Mouse (Mus musculus) lung, embryonic 15.5 days (tissue): ENCODE measurements around the gene Gm17078. TPM values are rescaled to one million over a fixed set of nuclear protein-coding genes. Genes with fewer than 3 reads are reported as not detected.
"Not testable (repeated sequence)": the region's sequence is repeated elsewhere in the genome, so short reads cannot be mapped to it uniquely, and the experiment has no call there.

Experiments used
- ATAC-seq: fragments of 200-750 bp; cut with Nextera tagmentation; 2 replicates; pipeline ENCODE4 v1.8.0; 2017; ENCODE audit warnings: moderate number of reproducible peaks, borderline replicate concordance; ENCODE audit not compliant: low FRiP score, low TSS enrichment; ENCODE audit errors: extremely low read depth
- H3K27ac ChIP-seq: fragments of 300-500 bp; sonication (generic); 2 replicates; pipeline ENCODE4 v1.5.1; 2015; ENCODE audit warnings: moderate library complexity, mild to moderate bottlenecking, inconsistent platforms
- H3K27me3 ChIP-seq: fragments of 300-500 bp; sonication (generic); 2 replicates; pipeline ENCODE4 v1.6.1; 2015; ENCODE audit warnings: inconsistent platforms
- H3K36me3 ChIP-seq: fragments of 300-500 bp; sonication (generic); 2 replicates; pipeline ENCODE4 v1.6.1; 2015; ENCODE audit warnings: inconsistent platforms
- H3K4me1 ChIP-seq: fragments of 300-500 bp; sonication (generic); 2 replicates; pipeline ENCODE4 v1.6.1; 2015; ENCODE audit warnings: inconsistent platforms
- H3K4me2 ChIP-seq: fragments of 300-500 bp; sonication (generic); 2 replicates; pipeline ENCODE4 v1.6.1; 2015; ENCODE audit warnings: inconsistent platforms, mild to moderate bottlenecking, moderate library complexity
- H3K4me3 ChIP-seq: fragments of 300-500 bp; sonication (generic); 2 replicates; pipeline ENCODE4 v1.5.1; 2015; ENCODE audit warnings: mild to moderate bottlenecking, inconsistent platforms
- H3K9ac ChIP-seq: fragments of 300-500 bp; sonication (generic); 2 replicates; pipeline ENCODE4 v1.6.1; 2015; ENCODE audit warnings: inconsistent platforms
- H3K9me3 ChIP-seq: fragments of 300-500 bp; sonication (generic); 2 replicates; pipeline ENCODE4 v1.6.1; 2016; ENCODE audit warnings: inconsistent platforms
- WGBS: fragments of 180-500 bp; shearing (Covaris S2); methylation state at CpG from one replicate; pipeline ENCODE4 v1.1.7; 2015; 5-methylcytosine and 5-hydroxymethylcytosine counted together
- polyA plus RNA-seq: library from polyadenylated mRNA; unstranded; fragments of >200 nt; fragmentation: Nextera tagmentation; extraction: Ambion mirVana; gene quantifications from 2 replicates; pipeline ENCODE4 v1.2.1, GENCODE M21; 2015

Gene Gm17078
- not detected in 2 replicates for polyA plus RNA-seq

GRCm38 (mm10) chr14:51611210-51611609, at the start of gene Gm17078:
Gene Gm17078 (minus strand): TSS chr14:51611310.
- Histone ChIP-seq H3K36me3 (no peaks in the 10 kb centered on the region), H3K9me3 (no peaks in the 10 kb centered on the region), H3K4me3 (no peak within 1 kb of the TSS), H3K27me3 (no peaks in the 10 kb centered on the region), H3K4me2 (no peak within 1 kb of the TSS), H3K27ac (no peak within 1 kb of the TSS), H3K9ac (no peak within 1 kb of the TSS), H3K4me1 (no peaks in the 10 kb centered on the region)
- WGBS: 84% methylated on average over 1 of the region's 1 CpGs
- no peak for ATAC-seq

- not testable (repeated sequence) for H3K9me3 ChIP-seq, H3K4me3 ChIP-seq, H3K9ac ChIP-seq, H3K36me3 ChIP-seq, H3K27ac ChIP-seq, H3K4me1 ChIP-seq, ATAC-seq, H3K4me2 ChIP-seq, H3K27me3 ChIP-seq
- 50% methylated on average over 1 of the region's 1 CpGs for WGBS
Measured at GRCm38 (mm10) chr14:51635566-51635965, 24.5 kb upstream of the Gm17078 start, which contains the start of gene Gm4181. Gene Gm4181 (minus strand): TSS chr14:51635666.

- not testable (repeated sequence) for H3K4me1 ChIP-seq, H3K4me3 ChIP-seq, H3K9ac ChIP-seq, H3K4me2 ChIP-seq, H3K27me3 ChIP-seq, H3K36me3 ChIP-seq, H3K9me3 ChIP-seq, ATAC-seq, H3K27ac ChIP-seq
- 95% methylated on average over 1 of the region's 1 CpGs for WGBS
Measured at GRCm38 (mm10) chr14:51632426-51632825, 21.3 kb upstream of the Gm17078 start.

GRCm38 (mm10) chr14:51592039-51592438, 19.1 kb downstream of the Gm17078 start, which contains the start of gene Gm17174:
Gene Gm17174 (minus strand): TSS chr14:51592139.
- not testable (repeated sequence) for H3K9ac ChIP-seq, H3K4me3 ChIP-seq, H3K9me3 ChIP-seq, H3K27ac ChIP-seq, H3K4me1 ChIP-seq, H3K4me2 ChIP-seq, ATAC-seq, H3K36me3 ChIP-seq, H3K27me3 ChIP-seq
- WGBS: 90% methylated on average over 4 of the region's 4 CpGs

GRCm38 (mm10) chr14:51573963-51574362, 37.1 kb downstream of the Gm17078 start, which contains the start of gene Gm17175:
Gene Gm17175 (minus strand): TSS chr14:51574063.
- H3K4me1 ChIP-seq, H3K9me3 ChIP-seq, H3K4me2 ChIP-seq, H3K27me3 ChIP-seq, H3K4me3 ChIP-seq, ATAC-seq, H3K27ac ChIP-seq, H3K9ac ChIP-seq, H3K36me3 ChIP-seq: not testable (repeated sequence)
- WGBS: 85% methylated on average over 2 of the region's 2 CpGs

Other genes starting within 250 kb of the Gm17078 start
- gene Gm7247, start 249.6 kb downstream of the Gm17078 start, polyA plus RNA-seq: not detected in 2 replicates
- gene Vmn2r88, start 200.5 kb downstream of the Gm17078 start, polyA plus RNA-seq: not detected in 2 replicates
- gene Vmn2r89, start 159.5 kb downstream of the Gm17078 start, polyA plus RNA-seq: not detected in 2 replicates
- not detected in 2 replicates for gene Gm5622, start 58.5 kb downstream of the Gm17078 start, polyA plus RNA-seq
- gene Gm17175, start 37.2 kb downstream of the Gm17078 start, polyA plus RNA-seq: not detected in 2 replicates
- not detected in 2 replicates for gene Gm17174, start 19.2 kb downstream of the Gm17078 start, polyA plus RNA-seq
- not detected in 2 replicates for gene Gm4181, start 24.4 kb upstream of the Gm17078 start, polyA plus RNA-seq
- not detected in 2 replicates for gene Gm17079, start 84.2 kb upstream of the Gm17078 start, polyA plus RNA-seq
- not detected in 2 replicates for gene Gm5800, start 105.9 kb upstream of the Gm17078 start, polyA plus RNA-seq
- gene Ang4, start 162.3 kb upstream of the Gm17078 start, polyA plus RNA-seq: 0.22 TPM in 1 of 2 replicates, not detected in the other
- gene AY358078, start 188.7 kb upstream of the Gm17078 start, polyA plus RNA-seq: not detected in 2 replicates
- gene Ear6, start 242.4 kb upstream of the Gm17078 start, polyA plus RNA-seq: not detected in 2 replicates